Mouse (Mus musculus) liver, embryonic 13.5 days (tissue): ENCODE data around the gene Nhsl1. TPM values are rescaled to one million over a fixed set of nuclear protein-coding genes. Genes with fewer than 3 reads are reported as not detected.
A peak's percentile ranks its signal among the peaks of the same experiment; 100 is the strongest.

Experiments used
- ATAC-seq: fragments of 200-750 bp; cut with Nextera tagmentation; 2 replicates; pipeline ENCODE4 v1.8.0; 2017; ENCODE audit warnings: low read depth, mild to moderate bottlenecking, moderate number of reproducible peaks, moderate library complexity
- DNase-seq: peaks from one replicate; pipeline ENCODE4 v3.0.0; 2022
- H3K27ac ChIP-seq: fragments of 300-500 bp; sonication (generic); 2 replicates; pipeline ENCODE4 v1.5.1; 2015; ENCODE audit warnings: moderate library complexity, mild to moderate bottlenecking, inconsistent platforms
- H3K27me3 ChIP-seq: fragments of 300-500 bp; sonication (generic); 2 replicates; pipeline ENCODE4 v1.6.1; 2015; ENCODE audit warnings: mild to moderate bottlenecking, inconsistent platforms
- H3K36me3 ChIP-seq: fragments of 300-500 bp; sonication (generic); 2 replicates; pipeline ENCODE4 v1.6.1; 2015; ENCODE audit warnings: mild to moderate bottlenecking, inconsistent platforms
- H3K4me1 ChIP-seq: fragments of 300-500 bp; sonication (generic); replicated peaks from 2 replicates; pipeline ENCODE4 v1.6.1; 2015; ENCODE audit warnings: inconsistent platforms
- H3K4me2 ChIP-seq: fragments of 300-500 bp; sonication (generic); 2 replicates; pipeline ENCODE4 v1.6.1; 2015; ENCODE audit warnings: inconsistent platforms, mild to moderate bottlenecking, moderate library complexity
- H3K4me3 ChIP-seq: fragments of 300-500 bp; sonication (generic); replicated peaks from 2 replicates; pipeline ENCODE4 v1.5.1; 2015; ENCODE audit warnings: mild to moderate bottlenecking, inconsistent platforms
- H3K9ac ChIP-seq: fragments of 300-500 bp; sonication (generic); 2 replicates; pipeline ENCODE4 v1.6.1; 2015; ENCODE audit warnings: mild to moderate bottlenecking, inconsistent platforms
- H3K9me3 ChIP-seq: fragments of 300-500 bp; sonication (generic); replicated peaks from 2 replicates; pipeline ENCODE4 v1.6.1; 2016; ENCODE audit warnings: inconsistent platforms
- WGBS: fragments of 180-500 bp; shearing (Covaris S2); methylation state at CpG from one replicate; pipeline ENCODE4 v1.1.7; 2015; ENCODE audit not compliant: insufficient replicate concordance; 5-methylcytosine and 5-hydroxymethylcytosine counted together
- polyA plus RNA-seq: library from polyadenylated mRNA; unstranded; fragments of >200 nt; fragmentation: Nextera tagmentation; extraction: Ambion mirVana; gene quantifications from 2 replicates; pipeline ENCODE4 v1.2.1, GENCODE M21; 2015

Nhsl1 gene
- polyA plus RNA-seq, 1 experiment from 2014 or later = 0.50 TPM

- 49% methylated on average over 5 of the region's 5 CpGs for WGBS
- ATAC-seq (no peak), DNase-seq (no peak)
- Histone ChIP-seq H3K27ac (no peak overlapping the region), H3K4me1 (peaks cover 8% of the 10 kb centered on the region), H3K36me3 (no peaks in the 10 kb centered on the region), H3K4me3 (no peak overlapping the region), H3K9ac (no peak overlapping the region), H3K27me3 (no peaks in the 10 kb centered on the region), H3K9me3 (no peaks in the 10 kb centered on the region), H3K4me2 (no peak overlapping the region)
Measured at GRCm38 (mm10) chr10:18328331-18328908, 9.6 kb downstream of the Nhsl1 start.

- ATAC-seq (peak; percentile 29; the same call in 1 of the 2 replicates), DNase-seq (no peak)
- no peaks in the 10 kb centered on the region for H3K9me3 ChIP-seq
- H3K4me2 ChIP-seq = peak overlapping the region; percentile 48
- 5% methylated on average over 23 of the region's 23 CpGs for WGBS
- H3K36me3 ChIP-seq = no peaks in the 10 kb centered on the region
- H3K27ac ChIP-seq = no peak overlapping the region
- H3K27me3 ChIP-seq = no peaks in the 10 kb centered on the region
- H3K4me1 ChIP-seq = peaks cover 8% of the 10 kb centered on the region
- H3K4me3 ChIP-seq = peak overlapping the region; percentile 19; the same call in 1 of the 2 replicates
- H3K9ac ChIP-seq = no peak overlapping the region
Measured at GRCm38 (mm10) chr10:18329096-18330038, 10.6 kb downstream of the Nhsl1 start.

- Histone ChIP-seq H3K9me3 (no peaks in the 10 kb centered on the region), H3K4me2 (no peak overlapping the region), H3K9ac (no peak overlapping the region), H3K27me3 (no peaks in the 10 kb centered on the region), H3K36me3 (no peaks in the 10 kb centered on the region), H3K4me1 (peaks cover 8% of the 10 kb centered on the region), H3K4me3 (no peak overlapping the region), H3K27ac (no peak overlapping the region)
- no peak for ATAC-seq
- WGBS = 68% methylated on average over 5 of the region's 5 CpGs
- no peak for DNase-seq
Measured at GRCm38 (mm10) chr10:18330445-18330844, 11.7 kb downstream of the Nhsl1 start.

- 54% methylated on average over 4 of the region's 4 CpGs for WGBS
- no peak for ATAC-seq
- no peak overlapping the region for H3K27ac ChIP-seq
Measured at GRCm38 (mm10) chr10:18333575-18333974, 14.8 kb downstream of the Nhsl1 start.

GRCm38 (mm10) chr10:18334176-18334575, 15.4 kb downstream of the Nhsl1 start:
- 69% methylated on average over 4 of the region's 4 CpGs for WGBS
- H3K9ac ChIP-seq = no peak overlapping the region
- no peak overlapping the region for H3K4me2 ChIP-seq
- no peak overlapping the region for H3K27ac ChIP-seq
- no peaks in the 10 kb centered on the region for H3K9me3 ChIP-seq
- peaks cover 8% of the 10 kb centered on the region for H3K4me1 ChIP-seq
- H3K27me3 ChIP-seq = no peaks in the 10 kb centered on the region
- no peak for DNase-seq
- no peak overlapping the region for H3K4me3 ChIP-seq
- no peaks in the 10 kb centered on the region for H3K36me3 ChIP-seq
- ATAC-seq = no peak

More at GRCm38 (mm10) chr10:18333575-18333974, 14.8 kb downstream of the Nhsl1 start:
- Histone ChIP-seq H3K4me1 (peaks cover 8% of the 10 kb centered on the region), H3K27me3 (no peaks in the 10 kb centered on the region), H3K9ac (no peak overlapping the region), H3K9me3 (no peaks in the 10 kb centered on the region), H3K4me2 (no peak overlapping the region), H3K4me3 (no peak overlapping the region), H3K36me3 (no peaks in the 10 kb centered on the region)
- DNase-seq = no peak

GRCm38 (mm10) chr10:18334734-18335133, 15.9 kb downstream of the Nhsl1 start:
- 72% methylated on average over 9 of the region's 9 CpGs for WGBS
- H3K4me2 ChIP-seq = no peak overlapping the region
- H3K4me1 ChIP-seq = peaks cover 2% of the 10 kb centered on the region; the same call in 1 of the 2 replicates
- no peak overlapping the region for H3K9ac ChIP-seq
- H3K27me3 ChIP-seq = no peaks in the 10 kb centered on the region
- H3K4me3 ChIP-seq = no peak overlapping the region
- no peaks in the 10 kb centered on the region for H3K9me3 ChIP-seq
- H3K27ac ChIP-seq = no peak overlapping the region
- ATAC-seq = no peak
- no peak for DNase-seq
- no peaks in the 10 kb centered on the region for H3K36me3 ChIP-seq

- no peak overlapping the region for H3K27ac ChIP-seq
- no peaks in the 10 kb centered on the region for H3K4me1 ChIP-seq
- no peak for ATAC-seq
- DNase-seq = no peak
- no peak overlapping the region for H3K4me2 ChIP-seq
- no peaks in the 10 kb centered on the region for H3K9me3 ChIP-seq
- WGBS = 59% methylated on average over 5 of the region's 5 CpGs
- no peaks in the 10 kb centered on the region for H3K27me3 ChIP-seq
- H3K9ac ChIP-seq = no peak overlapping the region
- H3K36me3 ChIP-seq = no peaks in the 10 kb centered on the region
- no peak overlapping the region for H3K4me3 ChIP-seq
Measured at GRCm38 (mm10) chr10:18337725-18338124, 18.9 kb downstream of the Nhsl1 start.

GRCm38 (mm10) chr10:18339386-18339785, 20.6 kb downstream of the Nhsl1 start:
- Histone ChIP-seq H3K4me1 (no peaks in the 10 kb centered on the region), H3K36me3 (no peaks in the 10 kb centered on the region), H3K4me3 (no peak overlapping the region), H3K9ac (no peak overlapping the region), H3K4me2 (no peak overlapping the region), H3K27ac (no peak overlapping the region), H3K27me3 (no peaks in the 10 kb centered on the region), H3K9me3 (no peaks in the 10 kb centered on the region)
- WGBS = 68% methylated on average over 6 of the region's 6 CpGs
- ATAC-seq (no peak), DNase-seq (no peak)

GRCm38 (mm10) chr10:18340930-18341329, 22.1 kb downstream of the Nhsl1 start:
- H3K4me2 ChIP-seq = no peak overlapping the region
- no peak overlapping the region for H3K27ac ChIP-seq
- H3K4me1 ChIP-seq = no peaks in the 10 kb centered on the region
- no peak overlapping the region for H3K4me3 ChIP-seq
- ATAC-seq = no peak
- H3K9ac ChIP-seq = no peak overlapping the region
- no peaks in the 10 kb centered on the region for H3K9me3 ChIP-seq
- no peaks in the 10 kb centered on the region for H3K27me3 ChIP-seq
- no peak for DNase-seq
- 83% methylated on average over 1 of the region's 1 CpGs for WGBS
- H3K36me3 ChIP-seq = no peaks in the 10 kb centered on the region

GRCm38 (mm10) chr10:18341444-18342196, 22.8 kb downstream of the Nhsl1 start:
- H3K27ac ChIP-seq = no peak overlapping the region
- H3K4me3 ChIP-seq = no peak overlapping the region
- H3K27me3 ChIP-seq = no peaks in the 10 kb centered on the region
- no peaks in the 10 kb centered on the region for H3K9me3 ChIP-seq
- H3K4me1 ChIP-seq = no peaks in the 10 kb centered on the region
- DNase-seq = no peak
- H3K9ac ChIP-seq = no peak overlapping the region
- WGBS = 69% methylated on average over 15 of the region's 15 CpGs
- no peak for ATAC-seq
- no peak overlapping the region for H3K4me2 ChIP-seq
- H3K36me3 ChIP-seq = no peaks in the 10 kb centered on the region

GRCm38 (mm10) chr10:18347231-18347630, 28.4 kb downstream of the Nhsl1 start:
- 80% methylated on average over 15 of the region's 15 CpGs for WGBS
- Histone ChIP-seq H3K27ac (no peak overlapping the region), H3K9me3 (no peaks in the 10 kb centered on the region), H3K36me3 (no peaks in the 10 kb centered on the region), H3K4me2 (no peak overlapping the region), H3K27me3 (no peaks in the 10 kb centered on the region), H3K4me1 (no peaks in the 10 kb centered on the region), H3K9ac (no peak overlapping the region), H3K4me3 (no peak overlapping the region)
- DNase-seq (no peak), ATAC-seq (no peak)
